Comparison of ENCODE assay signal across 18 mouse cellular contexts in the genomic region with DNA sequence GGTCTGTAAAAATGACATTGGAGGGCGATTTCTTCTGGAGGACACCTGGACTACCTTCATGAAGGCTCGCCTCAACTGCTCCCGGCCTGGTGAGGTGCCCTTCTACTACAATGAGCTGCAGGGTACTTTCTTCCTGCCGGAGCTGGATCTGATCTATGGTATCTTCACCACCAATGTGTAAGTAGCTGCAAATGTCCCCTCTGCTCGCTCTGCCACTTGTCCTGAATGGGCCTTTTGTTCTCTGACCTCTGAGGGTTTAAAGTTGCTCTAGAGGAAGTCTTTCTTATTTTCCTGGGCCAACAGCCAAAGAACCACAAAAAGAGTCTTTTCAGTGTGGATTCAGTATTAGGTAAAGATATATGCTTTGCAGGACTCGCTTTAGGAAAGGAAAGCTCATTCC.
DNase-seq lines count a peak whose midpoint lies in the region; ATAC-seq and TF ChIP-seq lines count a peak whose summit lies in the region.
"Had no signal": no experiment of that assay in that cellular context is flagged by ENCODE, and none has a peak within 500 bp of the region (broad histone marks: within the 10 kb centered on the region; RNA-seq: fewer than 3 reads in every experiment).

No protein-coding gene starts in this region.

- WGBS in kidney, postnatal 0 days, result 54% methylated on average over 6 of the region's 6 CpGs
- WGBS in kidney, embryonic 16.5 days, result 59% methylated on average over 6 of the region's 6 CpGs
- 51% methylated on average over 6 of the region's 6 CpGs for WGBS in embryonic facial prominence, embryonic 14.5 days
- 66% methylated on average over 6 of the region's 6 CpGs for WGBS in liver, embryonic 12.5 days (ENCODE audit: insufficient replicate concordance)
- 59% methylated on average over 6 of the region's 6 CpGs for WGBS in hindbrain, embryonic 12.5 days

- no peak overlapping the region for H3K4me3 ChIP-seq in kidney, postnatal 0 days (replicated peaks; ENCODE audit: low read depth, low read length)
- H3K4me3 ChIP-seq in kidney, embryonic 16.5 days (ENCODE audit: low read length), result no peak overlapping the region
- no peak overlapping the region for H3K4me3 ChIP-seq in embryonic facial prominence, embryonic 14.5 days (ENCODE audit: low read depth, low read length)
- H3K4me3 ChIP-seq in liver, embryonic 12.5 days, result no peak overlapping the region
- no peak overlapping the region for H3K4me3 ChIP-seq in hindbrain, embryonic 12.5 days
- H3K4me3 ChIP-seq: forebrain, embryonic 13.5 days; gastrocnemius, adult 2 months; heart, embryonic 15.5 days; left cerebral cortex, adult 2 months had no signal

- no peaks in the 10 kb centered on the region for H3K36me3 ChIP-seq in kidney, postnatal 0 days (ENCODE audit: insufficient read depth, low read length)
- 0 out of 2 replicates have a peak, but pooled peaks cover 3% of the 10 kb centered on the region for H3K36me3 ChIP-seq in kidney, embryonic 16.5 days (ENCODE audit: insufficient read depth, low read length)
- no peaks in the 10 kb centered on the region for H3K36me3 ChIP-seq in embryonic facial prominence, embryonic 14.5 days (ENCODE audit: control insufficient read depth, insufficient read depth, low read length)
- H3K36me3 ChIP-seq in liver, embryonic 12.5 days, result no peaks in the 10 kb centered on the region
- no peaks in the 10 kb centered on the region for H3K36me3 ChIP-seq in hindbrain, embryonic 12.5 days
- H3K36me3 ChIP-seq: heart, embryonic 15.5 days had no signal

- TF ChIP-seq CTCF in kidney, postnatal 0 days (IDR thresholded peaks at IDR 0.05; ENCODE audit: low read depth), result no peak

- H3K9me3 ChIP-seq in kidney, postnatal 0 days (replicated peaks; ENCODE audit: low read length), result no peaks in the 10 kb centered on the region
- no peaks in the 10 kb centered on the region for H3K9me3 ChIP-seq in kidney, embryonic 16.5 days (ENCODE audit: low read length)
- no peaks in the 10 kb centered on the region for H3K9me3 ChIP-seq in embryonic facial prominence, embryonic 14.5 days (ENCODE audit: control insufficient read depth, low read length)
- no peaks in the 10 kb centered on the region for H3K9me3 ChIP-seq in liver, embryonic 12.5 days (replicated peaks)
- H3K9me3 ChIP-seq in hindbrain, embryonic 12.5 days (replicated peaks), result no peaks in the 10 kb centered on the region
- H3K9me3 ChIP-seq: forebrain, embryonic 13.5 days; heart, embryonic 15.5 days had no signal

- no peaks in the 10 kb centered on the region for H3K4me1 ChIP-seq in kidney, postnatal 0 days (replicated peaks; ENCODE audit: insufficient read depth, low read length)
- peaks cover 4% of the 10 kb centered on the region; the same call in 1 of the 2 replicates for H3K4me1 ChIP-seq in kidney, embryonic 16.5 days (ENCODE audit: insufficient read depth, low read length)
- no peaks in the 10 kb centered on the region; the same call in 1 of the 2 replicates for H3K4me1 ChIP-seq in embryonic facial prominence, embryonic 14.5 days (ENCODE audit: control insufficient read depth, insufficient read depth, low read length)
- no peaks in the 10 kb centered on the region for H3K4me1 ChIP-seq in liver, embryonic 12.5 days
- no peaks in the 10 kb centered on the region for H3K4me1 ChIP-seq in hindbrain, embryonic 12.5 days
- H3K4me1 ChIP-seq: forebrain, embryonic 13.5 days had no signal

- no peak for ATAC-seq in kidney, postnatal 0 days (replicated peaks; ENCODE audit: low FRiP score, low read depth)
- ATAC-seq in kidney, embryonic 16.5 days (ENCODE audit: low FRiP score, low TSS enrichment), result no peak
- ATAC-seq in embryonic facial prominence, embryonic 14.5 days (ENCODE audit: low read depth), result no peak
- no peak for ATAC-seq in liver, embryonic 12.5 days
- no peak for ATAC-seq in hindbrain, embryonic 12.5 days (ENCODE audit: low FRiP score)
- ATAC-seq: activated CD4-positive, CD25-positive, alpha-beta regulatory T cell, adult 4 months; forebrain, embryonic 13.5 days had no signal

- no peak overlapping the region for H3K27ac ChIP-seq in kidney, postnatal 0 days
- no peak overlapping the region for H3K27ac ChIP-seq in kidney, embryonic 16.5 days (ENCODE audit: low read length)
- H3K27ac ChIP-seq in embryonic facial prominence, embryonic 14.5 days (replicated peaks; ENCODE audit: low read depth, low read length), result no peak overlapping the region; the same call in 1 of the 2 replicates
- no peak overlapping the region for H3K27ac ChIP-seq in liver, embryonic 12.5 days
- H3K27ac ChIP-seq in hindbrain, embryonic 12.5 days, result no peak overlapping the region
- H3K27ac ChIP-seq: forebrain, embryonic 13.5 days; gastrocnemius, adult 2 months; heart, embryonic 15.5 days; left cerebral cortex, adult 2 months had no signal

- H3K4me2 ChIP-seq in kidney, postnatal 0 days (ENCODE audit: low read length), result no peak overlapping the region
- no peak overlapping the region for H3K4me2 ChIP-seq in kidney, embryonic 16.5 days (replicated peaks; ENCODE audit: low read depth, low read length)
- no peak overlapping the region for H3K4me2 ChIP-seq in embryonic facial prominence, embryonic 14.5 days (ENCODE audit: low read depth, low read length)
- no peak overlapping the region for H3K4me2 ChIP-seq in liver, embryonic 12.5 days
- H3K4me2 ChIP-seq in hindbrain, embryonic 12.5 days (replicated peaks), result no peak overlapping the region
- H3K4me2 ChIP-seq: forebrain, embryonic 13.5 days; heart, embryonic 15.5 days; liver, embryonic 11.5 days had no signal

- intact Hi-C loops in heart, postnatal 25 days (cut with DNase I), result no loop called here

- no peak overlapping the region for H3K9ac ChIP-seq in kidney, postnatal 0 days (ENCODE audit: low read depth, low read length)
- no peak overlapping the region for H3K9ac ChIP-seq in kidney, embryonic 16.5 days (replicated peaks; ENCODE audit: low read length)
- H3K9ac ChIP-seq in embryonic facial prominence, embryonic 14.5 days (ENCODE audit: low read depth, low read length), result no peak overlapping the region
- H3K9ac ChIP-seq in liver, embryonic 12.5 days, result no peak overlapping the region
- no peak overlapping the region for H3K9ac ChIP-seq in hindbrain, embryonic 12.5 days
- H3K9ac ChIP-seq: forebrain, embryonic 13.5 days; heart, embryonic 15.5 days had no signal

- H3K27me3 ChIP-seq in kidney, postnatal 0 days (ENCODE audit: insufficient read depth, low read length), result no peaks in the 10 kb centered on the region
- H3K27me3 ChIP-seq in kidney, embryonic 16.5 days (ENCODE audit: insufficient read depth, low read length), result no peaks in the 10 kb centered on the region
- no peaks in the 10 kb centered on the region for H3K27me3 ChIP-seq in embryonic facial prominence, embryonic 14.5 days (replicated peaks; ENCODE audit: control insufficient read depth, insufficient read depth, low read length)
- H3K27me3 ChIP-seq in liver, embryonic 12.5 days (replicated peaks), result no peaks in the 10 kb centered on the region
- H3K27me3 ChIP-seq in hindbrain, embryonic 12.5 days, result no peaks in the 10 kb centered on the region
- H3K27me3 ChIP-seq: heart, embryonic 15.5 days had no signal

- DNase-seq in heart, adult 8-10 months (ENCODE audit: low spot score), result peak; percentile 3
- DNase-seq in heart, postnatal 25 days (ENCODE audit: low spot score), result no peak
- peak; percentile 52 for DNase-seq in kidney, postnatal 0 days (ENCODE audit: low spot score)
- peak; percentile 19 for DNase-seq in 3134 (ENCODE audit: extremely low read depth, insufficient read length, low spot score)
- DNase-seq in embryonic facial prominence, embryonic 14.5 days (ENCODE audit: low spot score), result peak; percentile 70
- DNase-seq: adrenal gland, postnatal 36 days; cerebellum, postnatal 14 days; gastrocnemius, adult 2 months; right cerebral cortex, adult 18-20 months; thymus, adult 2 months had no signal
